Mouse (Mus musculus) layer of hippocampus, postnatal 10 days (tissue): ENCODE data around the gene Fan1. TPM values are rescaled to one million over a fixed set of nuclear protein-coding genes. Genes with fewer than 3 reads are reported as not detected.

Experiments used
- DNase-seq, 2 experiments: peaks; one replicate each; pipeline ENCODE4 v3.0.0; 2021; ENCODE audit warnings: low spot score in 2 of 2
- total RNA-seq, 2 experiments: library from RNA; stranded (reverse); gene quantifications; 2 replicates each; pipeline ENCODE4 v1.2.3; 2021

Gene Fan1
- total RNA-seq, 2 experiments from 2014 or later, result 9.1 to 10.9 TPM

DNA sequence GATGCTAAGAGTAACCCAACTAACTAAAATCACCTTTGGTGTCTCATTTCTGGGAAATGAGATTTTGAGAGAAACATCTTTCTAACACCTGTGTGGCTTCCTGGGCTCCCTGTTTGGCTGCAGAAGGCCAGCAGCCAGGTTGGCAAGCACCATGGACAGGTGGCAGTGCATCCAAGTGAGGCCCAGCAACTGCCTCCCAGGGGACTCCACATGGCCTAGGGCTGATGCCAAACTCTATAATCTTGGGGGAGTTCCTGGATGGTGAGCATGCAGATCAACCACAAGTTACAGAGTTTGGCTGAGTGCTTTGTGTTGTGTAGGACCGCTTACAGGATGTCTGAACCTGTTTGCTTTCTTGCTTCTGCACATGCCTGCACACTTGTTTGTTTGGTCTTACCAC lies 41.2 kb downstream of the Fan1 start:
- DNase-seq, result no peak

DNA sequence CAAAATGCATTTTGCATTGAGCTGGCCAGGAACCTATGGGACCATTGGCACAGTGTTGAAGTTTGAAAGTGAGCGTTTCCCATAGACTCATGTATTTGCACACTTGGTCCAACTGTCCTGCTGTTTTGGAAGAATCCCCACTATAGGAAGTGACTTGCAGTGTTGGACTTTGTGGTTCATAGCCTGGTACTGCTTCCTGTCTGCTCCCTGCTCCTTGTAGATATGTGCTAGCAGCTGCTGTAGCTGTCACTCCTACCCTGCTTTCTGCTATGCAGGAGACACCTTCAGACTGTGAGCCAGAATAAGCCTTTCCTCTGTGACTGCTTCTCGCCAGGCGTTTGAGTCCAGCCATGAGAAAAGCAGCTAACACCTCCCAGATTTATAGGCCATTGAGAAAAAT lies 42.6 kb downstream of the Fan1 start:
- DNase-seq, result no peak

DNA sequence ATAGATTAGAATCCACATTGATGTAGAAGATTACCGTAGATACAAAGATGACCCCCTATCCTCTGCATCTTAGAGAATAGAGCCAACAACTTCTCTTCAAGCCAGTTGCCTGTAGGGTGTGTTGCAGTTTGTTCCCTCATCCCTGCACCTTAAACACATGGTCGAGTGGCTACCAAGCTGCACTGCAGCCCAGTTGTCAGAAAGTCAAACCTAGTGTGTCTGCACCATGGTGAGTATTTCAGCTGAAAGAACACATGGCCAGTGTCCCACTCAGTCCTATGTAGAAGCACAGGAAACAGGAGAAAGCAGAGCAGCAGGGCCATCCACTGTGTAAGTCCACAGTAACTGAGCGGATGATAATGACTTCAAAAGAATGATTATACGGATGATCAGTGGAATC lies 46.4 kb downstream of the Fan1 start:
- no peak for DNase-seq

DNA sequence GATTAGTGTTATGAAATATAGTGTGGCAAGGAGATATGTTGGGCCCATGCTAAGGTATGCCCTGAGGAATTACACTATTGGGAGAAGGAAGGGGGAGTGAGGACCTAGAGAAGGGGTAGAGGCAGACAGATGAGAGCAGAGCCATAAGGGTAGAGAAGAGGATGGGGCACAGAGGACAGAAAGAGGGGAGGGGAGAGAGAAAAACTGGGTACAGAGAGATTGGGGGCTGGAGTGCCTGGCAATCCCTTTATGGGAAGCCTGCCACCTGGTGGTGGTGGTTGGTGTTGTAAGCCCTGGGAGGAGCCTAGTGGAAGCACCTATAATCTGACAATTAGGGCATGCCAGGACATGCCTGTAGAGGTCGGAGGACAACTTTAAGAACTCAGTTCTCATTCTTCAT lies 47.0 kb downstream of the Fan1 start:
- DNase-seq, result peak; percentile 88

DNA sequence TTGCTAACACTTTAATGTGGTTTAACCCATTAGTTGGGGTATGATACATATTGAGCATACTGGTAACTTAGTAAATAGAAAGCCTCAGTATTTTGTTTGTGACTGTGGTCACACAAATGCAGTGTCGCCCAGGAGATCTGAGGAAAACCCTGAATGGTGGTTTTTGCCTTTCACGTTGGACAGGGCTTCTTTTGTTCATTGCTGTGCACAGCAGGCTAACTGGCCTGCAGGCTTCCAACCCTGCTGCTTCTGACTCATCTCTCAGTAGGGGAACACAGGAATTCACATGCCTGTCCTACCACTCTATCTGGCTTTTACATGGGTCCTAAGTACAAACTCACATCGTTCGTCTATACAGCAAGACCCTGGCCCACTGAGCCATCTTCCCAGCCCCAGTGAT lies 52.2 kb downstream of the Fan1 start:
- DNase-seq, result no peak

DNA sequence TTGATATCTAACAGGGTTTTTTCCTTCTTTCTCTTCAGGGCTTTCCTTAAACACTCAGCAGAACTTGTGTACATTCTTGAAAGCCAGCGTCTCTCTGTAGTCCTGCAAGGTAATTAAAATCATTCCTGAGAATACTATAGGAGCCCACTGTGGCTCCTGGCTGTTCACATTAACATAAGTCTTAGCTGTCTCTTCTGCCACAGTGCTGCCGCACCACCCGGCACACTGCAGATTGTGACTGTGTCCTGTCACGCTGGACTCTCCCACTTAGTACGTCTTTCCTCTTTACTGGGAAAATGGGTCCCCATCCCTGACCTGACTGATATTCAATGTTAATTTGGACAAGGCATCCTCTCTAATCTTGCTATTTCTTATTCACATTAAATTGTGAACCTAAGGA lies 52.8 kb downstream of the Fan1 start:
- no peak for DNase-seq

DNA sequence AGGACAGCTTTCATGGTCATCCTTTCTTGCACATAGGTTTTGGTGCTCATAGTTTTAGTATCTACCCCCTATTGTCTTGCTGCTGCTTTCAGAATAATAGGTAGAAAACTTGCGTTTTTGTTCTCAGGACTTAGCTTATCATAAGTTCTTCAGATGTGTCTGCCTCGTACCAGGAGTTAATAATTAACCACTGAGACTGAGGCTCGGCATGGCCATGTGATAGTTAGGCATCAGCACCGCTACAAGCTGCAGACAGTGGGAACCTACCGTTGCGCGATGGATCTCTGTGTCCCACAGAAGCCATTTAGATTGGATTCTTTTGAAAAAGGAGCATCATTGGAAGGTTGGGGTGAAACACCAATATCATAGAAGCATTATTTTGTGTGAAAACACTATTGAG lies 61.1 kb downstream of the Fan1 start:
- DNase-seq, result no peak

DNA sequence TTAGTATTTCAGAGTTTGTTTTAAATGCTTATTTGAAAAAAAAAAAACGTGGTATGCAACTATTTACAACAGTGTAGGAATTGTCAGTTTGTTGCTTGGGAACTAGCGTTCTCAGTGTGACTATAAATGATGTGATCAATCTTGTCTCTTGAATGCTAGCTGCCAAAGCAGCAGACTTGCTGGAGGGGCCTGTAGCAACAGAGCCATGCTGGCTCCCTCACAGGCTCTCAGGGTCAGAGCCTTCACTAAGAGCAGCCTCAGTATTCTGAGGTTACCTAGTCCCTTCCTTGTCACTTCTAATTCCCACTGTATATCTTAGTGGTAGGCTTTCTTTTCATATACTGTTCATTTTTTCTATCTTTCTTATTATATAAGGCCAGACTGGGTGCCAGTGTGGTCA lies 63.1 kb downstream of the Fan1 start:
- DNase-seq, result no peak

DNA sequence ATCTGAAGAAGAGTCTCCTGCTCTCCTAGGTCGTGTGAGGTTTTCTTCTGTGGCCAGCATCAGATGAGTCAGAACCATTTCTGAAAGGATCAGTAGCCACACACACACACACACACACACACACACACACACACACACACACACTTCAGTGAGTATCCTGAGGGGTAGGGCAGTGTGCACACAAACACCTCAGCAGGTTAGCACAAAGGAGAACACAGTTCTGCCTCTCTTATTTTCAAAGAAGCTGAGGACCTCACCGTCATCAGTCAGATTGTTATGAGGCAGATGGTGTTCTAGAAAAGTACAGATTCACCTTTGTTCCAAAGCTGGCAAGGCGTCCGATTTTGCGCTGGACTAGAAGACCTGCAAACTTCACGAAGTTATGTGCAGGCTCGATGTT lies 63.7 kb downstream of the Fan1 start:
- no peak for DNase-seq

Other genes starting within 250 kb of the Fan1 start
- under 1 TPM; 0.11 TPM for gene Trpm1, start 220.3 kb downstream of the Fan1 start, total RNA-seq
- 10 to 100 TPM; 16.1 to 17.9 TPM for gene Mtmr10, start 86.4 kb downstream of the Fan1 start, total RNA-seq
- gene Mphosph10, start 18.2 kb upstream of the Fan1 start, total RNA-seq, result 10 to 100 TPM; 19.5 to 24.6 TPM
- 10 to 100 TPM; 44.0 to 47.0 TPM for gene Mcee, start 18.5 kb upstream of the Fan1 start, total RNA-seq
- gene Apba2, start 127.6 kb upstream of the Fan1 start, total RNA-seq, result 100 to 1,000 TPM; 300 to 305 TPM